Mouse (Mus musculus) kidney, postnatal 10 days (tissue): ENCODE data around the gene Hist1h4k.
"Not testable (repeated sequence)": the region's sequence is repeated elsewhere in the genome, so short reads cannot be mapped to it uniquely, and the experiment has no call there.

Experiments
- DNase-seq: peaks from one replicate; pipeline ENCODE4 v3.0.0; 2021; ENCODE audit warnings: mixed read lengths

Gene Hist1h4k

DNA sequence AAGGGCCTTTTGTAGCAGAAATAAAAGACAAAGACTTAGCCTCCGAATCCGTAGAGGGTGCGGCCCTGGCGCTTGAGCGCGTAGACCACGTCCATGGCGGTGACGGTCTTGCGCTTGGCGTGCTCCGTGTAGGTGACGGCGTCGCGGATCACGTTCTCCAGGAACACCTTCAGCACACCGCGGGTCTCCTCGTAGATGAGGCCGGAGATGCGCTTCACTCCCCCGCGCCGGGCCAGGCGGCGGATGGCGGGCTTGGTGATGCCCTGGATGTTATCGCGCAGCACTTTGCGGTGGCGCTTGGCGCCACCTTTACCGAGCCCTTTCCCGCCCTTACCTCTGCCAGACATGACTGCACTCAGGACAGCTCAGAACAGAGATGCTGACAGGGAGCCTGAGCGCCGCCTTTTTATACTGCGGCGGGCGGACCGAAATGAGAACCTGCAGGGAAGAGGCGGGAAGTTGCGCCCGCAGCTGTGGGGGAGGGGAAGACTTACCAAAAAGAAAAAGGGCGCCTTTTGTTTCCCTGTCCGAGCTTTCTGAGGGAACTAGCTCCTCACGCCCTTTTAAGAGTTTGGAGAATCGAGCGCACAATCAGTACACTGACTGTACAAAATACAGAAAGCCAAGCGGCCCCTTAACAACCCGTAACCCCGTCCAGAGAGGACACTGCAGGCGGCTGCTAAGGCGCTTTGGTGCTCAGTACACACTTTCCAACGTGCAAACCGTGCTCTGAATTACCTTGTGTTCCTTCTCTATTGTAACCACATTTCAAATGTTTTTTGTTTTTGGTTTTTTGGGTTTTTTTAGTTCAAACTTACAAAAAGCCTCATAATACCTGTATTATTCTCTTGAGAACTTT is at the start of gene Hist1h4k:
Gene Hist1h4k, minus strand, starts transcription at position 347 of the 859 bp plus-strand sequence.
- DNase-seq: peak; percentile 94

DNA sequence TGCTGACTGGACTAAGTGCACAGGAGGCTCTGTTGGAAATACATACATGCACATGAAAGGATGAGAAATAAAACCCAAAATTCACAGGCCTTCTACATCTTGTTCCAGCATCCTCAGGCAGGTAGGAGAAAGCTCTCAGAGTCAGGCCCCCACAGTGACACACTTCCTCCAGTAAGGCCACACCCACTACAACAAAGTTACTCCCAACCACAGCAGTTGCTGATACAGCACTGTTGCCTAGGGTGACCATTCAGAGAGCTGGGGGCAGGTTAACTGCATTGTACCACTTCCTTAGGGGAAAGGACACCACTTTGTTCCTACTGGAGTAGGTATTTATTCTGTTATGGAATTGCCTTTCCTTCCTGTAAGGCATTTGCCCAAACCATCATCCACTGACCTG is 46.9 kb upstream of the Hist1h4k start:
- not testable (repeated sequence) for DNase-seq

GRCm38 (mm10) chr13:21795584-21795983 is 45.3 kb upstream of the Hist1h4k start:
- no peak for DNase-seq

- no peak for DNase-seq
Observed at GRCm38 (mm10) chr13:21790601-21791283, 40.4 kb upstream of the Hist1h4k start.

- no peak for DNase-seq
Observed at GRCm38 (mm10) chr13:21789925-21790324, 39.6 kb upstream of the Hist1h4k start.

DNA sequence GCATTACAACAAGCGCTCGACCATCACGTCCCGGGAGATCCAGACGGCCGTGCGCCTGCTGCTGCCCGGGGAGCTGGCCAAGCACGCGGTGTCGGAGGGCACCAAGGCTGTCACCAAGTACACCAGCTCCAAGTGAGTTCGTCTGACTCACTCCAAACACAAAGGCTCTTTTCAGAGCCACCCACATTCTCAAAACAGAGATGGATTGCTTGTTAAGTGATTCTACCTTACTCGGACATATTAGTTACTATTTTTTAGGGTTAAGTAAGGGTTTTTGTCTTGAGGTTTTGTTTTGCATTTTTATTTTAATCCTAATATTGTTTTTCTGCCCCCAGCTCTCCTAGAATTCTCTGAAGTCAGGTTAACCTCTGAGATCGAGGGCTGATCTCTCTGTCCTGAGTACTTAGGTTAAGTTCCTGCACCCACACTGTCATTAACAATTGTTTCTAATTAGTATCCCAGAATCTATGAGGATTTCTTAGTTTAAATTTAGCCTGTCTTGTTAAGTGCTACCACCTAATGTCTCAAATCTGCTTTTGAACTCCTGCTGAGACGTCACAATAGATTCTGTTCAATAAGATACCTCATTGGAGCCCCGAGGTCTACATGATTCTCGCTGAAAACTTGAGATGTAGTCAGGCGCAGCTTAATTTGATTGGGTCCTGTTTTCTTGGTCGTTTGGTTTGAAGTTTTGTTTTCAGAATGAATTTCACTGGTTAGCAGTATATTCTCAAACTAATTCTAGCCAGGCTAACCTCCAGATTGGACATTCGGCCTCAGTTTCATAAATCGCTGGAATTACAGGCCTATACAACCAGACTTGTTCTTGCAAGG is 37.7 kb upstream of the Hist1h4k start:
- DNase-seq: no peak

DNA sequence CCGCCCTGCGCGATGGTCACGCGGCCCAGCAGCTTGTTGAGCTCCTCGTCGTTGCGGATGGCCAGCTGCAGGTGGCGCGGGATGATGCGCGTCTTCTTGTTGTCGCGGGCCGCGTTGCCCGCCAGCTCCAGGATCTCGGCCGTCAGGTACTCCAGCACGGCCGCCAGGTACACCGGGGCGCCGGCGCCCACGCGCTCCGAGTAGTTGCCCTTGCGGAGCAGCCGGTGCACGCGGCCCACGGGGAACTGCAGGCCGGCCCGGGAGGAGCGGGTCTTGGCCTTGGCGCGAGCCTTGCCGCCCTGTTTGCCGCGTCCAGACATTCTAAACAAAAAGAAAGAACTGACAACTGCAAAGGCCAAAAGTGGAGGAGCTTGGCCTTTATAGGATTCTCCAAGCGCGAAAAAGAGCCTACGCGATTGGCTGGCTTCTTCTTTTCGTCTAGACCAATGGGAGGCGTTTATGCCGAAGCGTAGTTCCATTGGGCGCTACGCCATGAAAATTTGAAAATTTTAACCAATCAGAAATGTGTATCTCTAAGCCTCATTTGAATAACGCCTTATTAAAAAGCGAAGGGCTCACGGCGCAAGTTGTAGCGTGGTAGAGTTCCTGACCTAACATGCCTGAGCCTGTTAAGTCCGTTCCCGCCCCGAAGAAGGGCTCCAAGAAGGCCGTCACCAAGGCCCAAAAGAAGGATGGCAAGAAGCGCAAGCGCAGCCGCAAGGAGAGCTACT is 36.8 kb upstream of the Hist1h4k start, which contains the start of the genes Hist1h2an and Hist1h2bp:
Gene Hist1h2an, minus strand, starts transcription at position 320 of the 731 bp plus-strand sequence.
Gene Hist1h2bp, plus strand, starts transcription at position 563 of the 731 bp plus-strand sequence.
- DNase-seq: peak; percentile 86

DNA sequence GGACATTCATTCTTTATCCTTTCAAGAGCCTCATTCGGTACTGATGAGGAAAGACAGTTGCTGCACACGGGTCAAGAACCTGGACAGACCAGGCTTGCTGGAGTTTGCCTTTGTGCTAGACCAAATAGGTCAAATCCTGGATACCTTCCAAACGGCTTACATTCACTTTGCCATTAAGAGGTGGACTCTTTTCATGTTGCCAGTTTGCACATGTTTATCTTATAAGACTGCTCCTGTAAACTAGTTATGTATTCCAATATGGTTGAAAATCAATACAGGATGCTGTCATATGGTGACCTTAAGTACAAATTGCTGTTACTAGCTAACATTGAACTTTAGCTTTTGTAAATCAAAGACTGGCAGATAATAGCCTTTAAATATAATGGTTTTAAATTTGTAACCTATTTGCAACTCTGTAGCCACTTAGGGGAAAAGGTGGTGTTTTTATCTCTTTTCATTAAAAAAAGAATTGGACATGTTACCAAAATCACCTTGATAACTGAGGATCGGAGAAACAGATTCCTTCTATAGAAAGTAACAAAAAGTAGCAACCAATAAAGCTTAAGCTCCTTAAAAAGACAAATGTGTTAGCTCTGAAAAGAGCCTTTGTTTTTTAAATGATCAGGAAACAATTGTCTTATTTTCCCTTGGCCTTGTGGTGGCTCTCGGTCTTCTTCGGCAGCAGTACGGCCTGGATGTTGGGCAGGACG is 36.0 kb upstream of the Hist1h4k start:
- DNase-seq: no peak

DNA sequence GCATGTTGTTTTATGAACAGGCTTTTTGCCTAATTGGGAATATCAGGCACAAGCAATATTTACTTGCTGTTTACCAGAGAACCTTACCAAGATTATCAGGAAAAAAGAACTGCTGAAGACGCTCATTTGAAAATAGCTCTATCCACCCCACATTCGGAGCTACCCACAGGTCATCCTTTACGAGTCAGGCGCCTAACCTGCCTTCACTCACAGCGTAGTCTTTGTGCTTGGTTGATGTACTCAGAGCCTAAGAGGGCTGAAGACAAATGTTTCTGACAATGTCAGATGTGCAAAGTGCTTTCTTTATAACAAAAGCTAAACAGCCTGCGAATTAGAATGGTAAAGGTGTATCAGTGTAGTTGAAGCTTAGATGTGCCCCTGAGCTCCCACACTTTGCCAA is 34.0 kb upstream of the Hist1h4k start:
- DNase-seq: no peak

DNA sequence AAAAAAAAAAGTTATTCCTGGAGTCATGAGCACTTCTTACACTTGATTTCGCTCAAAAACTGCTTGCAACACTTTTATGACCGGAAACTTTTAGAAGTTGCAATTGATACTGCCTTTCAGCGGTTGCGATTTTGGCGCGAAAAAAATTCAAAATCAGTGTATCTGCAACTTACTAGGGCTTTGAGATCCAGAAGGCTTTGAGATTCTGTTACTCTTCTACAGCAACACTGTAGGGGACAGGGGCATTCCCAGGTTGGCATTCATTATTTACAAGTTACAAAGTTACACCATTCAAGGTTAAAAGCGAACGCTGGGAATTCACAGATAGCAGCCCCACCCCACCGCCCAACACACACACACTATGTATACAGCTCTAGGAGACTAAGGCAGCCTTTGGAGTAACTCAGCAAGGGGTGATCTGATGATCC is 33.4 kb upstream of the Hist1h4k start:
- peak; percentile 27 for DNase-seq

- peak; percentile 61 for DNase-seq
Observed at GRCm38 (mm10) chr13:21783255-21783617, 32.9 kb upstream of the Hist1h4k start, which contains the start of gene Hist1h3i. Gene Hist1h3i (minus strand): TSS chr13:21783370.

- not testable (repeated sequence) for DNase-seq
Observed at GRCm38 (mm10) chr13:21782361-21783254, 32.3 kb upstream of the Hist1h4k start.

DNA sequence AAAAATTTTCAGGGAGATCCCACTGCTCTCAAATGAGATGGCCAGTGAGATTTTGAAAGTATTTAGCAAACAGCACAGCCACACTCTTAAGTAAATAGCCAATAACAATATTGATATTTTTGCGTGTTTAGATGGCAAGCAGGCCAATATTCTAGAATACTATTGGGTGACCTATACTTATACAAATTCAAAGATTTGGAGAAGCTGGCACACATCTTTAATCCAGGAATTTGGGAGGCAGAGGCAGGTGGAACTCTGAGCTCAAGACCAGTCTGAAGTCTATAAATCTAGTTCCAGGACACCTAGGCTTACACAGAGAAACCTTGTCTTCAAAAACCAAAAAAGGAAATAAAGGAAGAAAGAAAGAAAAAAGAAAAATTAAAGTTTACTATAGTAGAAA is 31.3 kb upstream of the Hist1h4k start:
- no peak for DNase-seq

DNA sequence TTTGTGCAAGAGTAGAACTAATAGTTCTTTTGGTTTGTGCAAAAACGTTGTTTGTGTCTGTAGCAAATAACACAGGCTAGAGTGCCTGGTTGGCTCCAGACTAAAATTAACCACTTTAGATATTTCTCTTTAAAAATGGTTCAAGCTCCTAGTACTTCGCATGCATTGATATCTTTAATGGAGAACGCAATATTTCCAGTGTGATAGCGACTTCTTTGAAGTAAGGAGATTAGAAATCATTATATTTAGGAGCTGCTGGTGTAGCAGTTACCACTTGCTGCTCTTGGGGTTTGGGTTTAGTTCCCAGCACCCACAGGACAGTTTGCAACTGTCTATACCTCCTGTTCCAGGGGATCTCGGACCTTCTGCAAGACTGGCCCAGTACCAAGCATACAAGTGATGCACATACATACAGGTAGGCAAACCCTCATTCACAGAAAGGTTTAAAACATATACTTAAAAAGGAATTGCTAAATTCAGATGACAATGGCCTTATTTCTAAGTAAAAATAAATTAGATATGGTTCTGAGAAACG is 30.8 kb upstream of the Hist1h4k start:
- DNase-seq: no peak

DNA sequence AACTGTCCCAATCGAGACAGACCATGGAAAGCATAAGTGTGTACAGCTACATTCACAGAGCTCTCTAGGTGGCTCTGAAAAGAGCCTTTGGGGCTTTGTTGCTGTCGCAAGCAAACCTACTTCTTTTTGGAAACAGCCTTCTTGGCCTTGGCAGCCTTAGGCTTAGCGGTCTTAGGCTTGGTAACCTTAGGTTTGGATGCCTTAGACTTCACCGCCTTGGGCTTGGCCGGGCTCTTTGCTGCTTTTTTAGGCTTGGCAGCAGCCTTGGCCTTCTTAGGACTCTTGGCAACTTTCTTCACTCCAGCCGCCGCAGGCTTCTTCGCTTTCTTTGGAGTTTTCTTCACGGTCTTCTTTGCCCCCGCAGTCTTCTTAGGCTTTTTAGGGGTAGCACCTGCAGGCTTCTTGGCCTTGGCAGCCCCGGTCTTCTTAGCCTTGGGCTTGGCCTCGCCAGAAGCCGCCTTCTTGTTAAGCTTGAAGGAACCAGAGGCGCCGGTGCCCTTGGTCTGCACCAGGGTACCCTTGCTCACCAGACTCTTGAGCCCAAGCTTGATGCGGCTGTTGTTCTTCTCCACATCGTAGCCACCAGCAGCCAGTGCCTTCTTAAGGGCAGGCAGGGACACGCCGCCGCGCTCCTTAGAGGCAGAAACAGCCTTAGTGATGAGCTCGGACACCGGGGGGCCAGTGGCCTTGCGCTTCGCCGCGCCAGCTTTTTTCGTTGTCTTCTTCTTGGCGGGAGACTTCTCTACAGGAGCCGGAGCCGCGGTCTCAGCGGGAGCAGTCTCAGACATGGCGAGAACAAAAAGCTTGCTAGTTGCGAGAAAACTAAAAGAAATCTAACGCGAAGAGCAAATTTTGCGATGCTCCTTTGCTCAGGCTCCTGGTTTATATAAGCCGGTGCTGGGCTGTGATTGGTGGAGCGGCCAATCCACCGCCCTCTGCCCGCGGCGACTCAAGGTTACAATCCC is 29.7 kb upstream of the Hist1h4k start, which contains the start of gene Hist1h1b:
Gene Hist1h1b, minus strand, starts transcription at position 859 of the 965 bp plus-strand sequence.
- peak; percentile 69 for DNase-seq

DNA sequence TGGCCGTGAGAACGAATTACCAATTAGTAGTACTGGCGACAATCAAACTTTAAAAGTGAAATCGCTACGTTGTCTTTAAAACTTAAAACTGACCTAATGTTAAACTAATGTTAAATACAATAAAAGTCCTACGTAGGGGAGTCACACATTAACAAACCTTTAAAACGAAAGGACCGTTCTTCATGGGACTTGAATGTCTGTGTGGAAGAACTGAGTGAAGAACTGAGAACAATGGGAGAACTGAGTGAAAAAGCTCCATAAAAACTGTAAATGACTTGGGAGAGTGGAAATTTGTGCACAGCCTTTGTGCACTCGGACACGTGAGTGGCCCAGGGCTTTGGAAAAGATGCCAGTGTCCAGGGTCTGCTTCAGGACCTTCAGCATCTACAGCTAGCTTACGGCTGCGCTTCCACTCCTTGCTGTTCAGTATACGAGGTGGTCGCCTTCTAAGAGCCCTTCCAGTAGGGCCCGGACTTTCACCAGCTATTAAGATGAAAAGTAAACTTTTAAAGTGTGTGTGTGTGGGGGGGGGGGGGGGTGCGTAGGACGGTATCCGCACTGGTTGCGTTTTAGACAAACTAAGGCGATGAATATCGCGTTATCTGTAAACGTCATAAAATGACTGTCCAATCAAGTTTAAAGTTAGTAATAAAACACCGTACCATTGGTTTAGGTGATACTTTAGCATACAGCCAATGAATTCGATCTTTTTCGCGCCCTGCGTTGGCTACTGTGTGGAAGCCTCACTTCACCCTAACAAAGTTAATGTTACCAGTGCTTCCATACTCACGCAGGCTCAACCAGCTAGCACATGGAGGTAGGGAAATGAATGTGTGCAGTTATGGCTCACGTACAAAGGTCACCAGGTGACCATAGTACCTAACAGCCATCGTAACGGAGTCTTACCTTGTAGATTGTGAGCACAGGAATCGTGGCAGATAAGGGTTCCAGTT is 28.8 kb upstream of the Hist1h4k start:
- peak; percentile 80 for DNase-seq

GRCm38 (mm10) chr13:21755707-21756106 is 5.4 kb upstream of the Hist1h4k start:
- no peak for DNase-seq
